Mouse (Mus musculus): ENCODE data around the gene Aifm3.
"Not testable (repeated sequence)": the region's sequence is repeated elsewhere in the genome, so short reads cannot be mapped to it uniquely, and the experiment has no call there.

Gene Aifm3

DNA sequence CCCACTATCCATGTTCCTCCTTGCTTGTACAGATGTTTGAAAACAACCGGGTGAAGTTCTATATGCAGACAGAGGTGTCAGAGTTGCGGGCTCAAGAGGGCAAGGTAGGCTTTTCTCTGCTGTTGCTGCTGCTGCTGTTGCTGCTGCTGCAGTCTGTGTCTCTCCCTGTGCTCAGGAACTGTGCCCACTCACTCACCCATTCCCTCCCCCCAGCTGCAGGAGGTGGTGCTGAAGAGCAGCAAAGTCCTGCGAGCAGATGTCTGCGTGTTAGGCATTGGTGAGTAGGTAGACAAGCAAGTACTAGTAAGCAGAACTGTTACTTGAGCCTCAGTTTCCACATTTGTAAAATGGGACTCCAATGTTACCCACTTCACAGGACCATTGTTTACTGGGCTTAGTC is 13.3 kb downstream of the Aifm3 start:
- DNase-seq, result no peak

DNA sequence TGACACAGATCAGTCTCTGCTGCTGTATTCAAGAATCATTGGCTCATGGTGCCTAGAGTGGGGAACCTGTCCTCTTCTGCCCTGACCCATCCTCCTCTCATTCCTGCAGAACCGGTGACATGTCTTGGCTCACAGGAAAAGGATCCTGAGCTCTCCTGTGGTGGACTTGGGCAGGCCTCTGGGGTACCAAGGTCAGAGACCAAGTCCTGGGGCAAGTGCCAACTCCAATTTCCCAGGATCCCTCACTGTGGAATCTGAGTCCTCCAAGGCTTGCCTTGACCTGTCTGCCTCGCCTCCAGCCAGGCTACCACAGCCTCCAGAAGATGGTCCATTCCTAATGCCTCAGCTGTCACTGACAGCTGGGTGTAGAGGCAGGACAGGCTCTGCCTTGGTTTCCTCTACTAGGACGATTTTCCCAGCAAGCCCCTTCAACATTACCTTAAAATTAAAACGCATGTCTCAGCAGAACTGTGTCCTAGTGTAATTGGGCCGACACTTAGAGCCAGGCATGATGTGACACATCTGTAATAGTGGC is 17.7 kb downstream of the Aifm3 start:
- no peak for DNase-seq

DNA sequence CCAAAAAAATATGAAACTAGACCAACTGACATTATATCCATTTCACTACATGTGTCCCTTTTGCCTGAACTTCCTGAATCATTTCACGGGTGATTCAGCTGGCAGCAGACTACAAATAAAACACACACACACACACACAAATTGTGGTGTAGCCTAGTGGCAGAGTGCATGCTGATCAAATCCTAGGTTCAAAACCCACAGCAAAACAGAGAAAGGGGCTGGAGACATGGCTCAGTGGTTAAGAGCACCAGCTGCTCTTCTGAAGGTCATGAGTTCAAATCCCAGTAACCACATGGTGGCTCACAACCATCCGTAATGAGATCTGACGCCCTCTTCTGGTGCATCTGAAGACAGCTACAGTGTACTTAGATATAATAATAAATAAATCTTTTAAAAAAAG is 18.6 kb downstream of the Aifm3 start:
- not testable (repeated sequence) for DNase-seq

DNA sequence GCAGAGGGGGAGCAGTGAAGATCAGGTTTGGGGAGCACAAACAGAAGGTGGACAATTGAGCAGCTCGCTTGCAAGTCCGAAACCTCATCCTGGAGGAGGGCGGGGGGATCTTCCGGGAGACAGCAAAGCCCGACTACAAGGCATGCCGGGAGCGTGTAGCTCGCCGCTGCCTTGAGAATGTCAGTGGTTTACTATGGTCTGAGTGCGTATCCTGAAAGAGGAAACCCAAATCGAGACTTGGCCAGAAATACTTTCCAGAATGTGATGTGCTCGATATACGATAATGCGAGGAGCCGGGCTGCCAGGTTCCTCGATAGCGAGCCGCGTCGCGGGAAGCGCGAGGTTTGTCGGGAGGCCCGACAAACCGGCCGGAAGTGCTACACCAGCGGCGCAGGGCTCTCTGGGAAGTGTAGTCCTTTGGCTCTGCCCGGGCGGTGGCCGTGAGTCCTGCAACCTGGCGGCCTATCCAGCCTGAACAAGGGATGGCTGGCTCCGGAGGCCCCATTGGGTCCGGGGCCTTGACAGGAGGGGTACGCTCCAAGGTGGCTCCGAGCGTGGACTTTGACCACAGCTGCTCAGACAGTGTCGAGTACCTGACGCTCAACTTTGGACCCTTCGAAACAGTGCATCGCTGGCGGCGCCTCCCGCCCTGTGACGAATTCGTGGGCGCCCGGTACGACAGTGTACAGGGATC is 19.3 kb downstream of the Aifm3 start, which contains the start of gene Lztr1:
TSS of gene Lztr1 (plus strand) at position 143 of the 694 bp plus-strand sequence.
- DNase-seq, result peak; percentile 85

DNA sequence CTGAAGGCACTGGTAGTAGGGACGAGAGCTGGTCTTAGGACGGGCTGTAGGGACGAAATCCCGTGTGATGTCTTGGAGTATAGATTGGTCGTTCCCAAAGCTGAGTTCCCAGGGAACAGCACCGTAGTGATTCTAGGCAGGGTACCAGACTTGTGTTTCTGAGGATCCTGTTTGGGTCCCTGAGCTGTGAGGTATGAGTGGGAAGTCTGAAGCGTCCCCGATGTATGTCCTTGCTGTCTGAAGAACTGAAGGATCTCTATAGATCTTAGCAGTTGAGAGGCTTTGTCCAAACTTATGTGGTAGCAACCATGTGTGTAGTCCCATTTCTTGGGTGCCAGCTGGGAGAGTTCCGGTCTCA is 19.8 kb downstream of the Aifm3 start:
- no peak for DNase-seq

DNA sequence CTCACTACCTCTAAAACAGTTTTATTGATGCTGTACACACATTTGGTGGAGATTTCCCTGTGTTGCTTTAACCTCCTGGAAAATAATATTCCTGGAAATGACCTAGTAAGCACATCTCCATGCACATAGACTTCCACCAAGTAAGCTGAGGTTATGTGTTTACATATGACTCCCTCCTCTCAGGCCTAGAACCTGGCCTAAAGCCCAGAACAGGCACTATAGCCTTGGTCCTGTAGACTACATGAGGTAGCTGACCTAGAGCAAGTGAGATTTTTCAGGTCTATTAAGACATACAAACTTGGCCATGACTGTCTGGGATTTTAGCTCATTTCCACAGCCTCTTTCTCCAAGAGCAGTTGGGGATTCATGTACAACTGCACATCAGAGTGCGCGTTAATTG is 20.7 kb downstream of the Aifm3 start:
- no peak for DNase-seq

DNA sequence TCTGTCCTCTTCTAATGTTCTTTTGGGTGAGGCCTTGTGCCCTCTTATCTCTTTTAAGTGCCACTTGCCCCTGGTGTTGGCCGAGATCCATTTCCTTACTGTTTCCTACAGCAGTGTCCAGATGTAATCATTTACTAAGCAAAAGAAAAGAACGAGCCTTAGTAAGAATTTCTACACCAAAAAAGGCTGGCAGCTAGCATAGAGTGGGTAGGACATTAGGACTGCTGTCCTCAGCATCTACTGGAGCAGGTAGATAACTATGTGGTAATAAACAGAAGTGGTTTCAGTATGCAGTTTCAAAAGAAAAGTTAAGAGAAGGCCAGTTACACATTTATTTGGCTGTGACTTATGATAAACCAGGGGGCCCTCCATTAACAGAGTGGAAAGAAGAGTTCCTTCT is 21.3 kb downstream of the Aifm3 start:
- DNase-seq, result no peak

DNA sequence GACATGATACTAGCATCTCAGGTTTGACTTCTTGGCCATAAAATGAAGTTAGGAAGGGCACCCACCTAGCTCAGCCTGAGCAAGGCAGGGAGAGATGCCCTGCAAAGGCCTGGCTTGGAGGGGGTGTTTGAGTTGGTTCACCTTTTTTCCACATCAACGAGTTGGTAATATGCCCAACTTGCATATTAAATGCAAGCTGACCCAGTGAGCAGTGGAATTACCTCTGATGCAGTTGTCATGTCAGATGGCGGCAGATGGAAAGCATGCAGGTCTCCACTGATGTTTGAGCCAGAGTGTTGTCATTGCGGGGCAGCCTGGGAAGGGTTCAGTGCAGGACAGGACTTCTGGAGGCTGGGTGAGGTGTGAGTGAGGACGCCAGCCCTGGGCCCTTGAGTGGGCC is 22.0 kb downstream of the Aifm3 start:
- DNase-seq, result no peak

DNA sequence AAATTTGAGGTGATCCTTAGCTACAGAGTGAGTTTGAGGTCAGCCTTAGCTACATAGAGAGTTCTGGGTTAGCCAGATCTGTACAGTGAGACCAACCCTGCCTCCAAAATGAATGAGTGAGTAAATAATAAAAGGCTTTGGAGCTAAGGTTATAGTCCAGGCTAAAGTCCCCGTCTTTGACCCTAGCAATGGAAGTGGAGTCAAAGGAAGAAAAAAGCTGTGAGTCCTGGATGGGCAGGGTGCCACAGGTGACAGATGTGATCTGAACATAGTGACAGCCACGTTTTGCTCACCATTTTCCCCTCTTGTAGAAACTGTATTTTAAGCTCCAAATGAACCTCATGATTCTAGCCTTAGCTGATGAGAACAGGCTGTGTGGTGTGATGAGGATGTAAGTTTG is 29.5 kb downstream of the Aifm3 start:
- DNase-seq, result no peak

DNA sequence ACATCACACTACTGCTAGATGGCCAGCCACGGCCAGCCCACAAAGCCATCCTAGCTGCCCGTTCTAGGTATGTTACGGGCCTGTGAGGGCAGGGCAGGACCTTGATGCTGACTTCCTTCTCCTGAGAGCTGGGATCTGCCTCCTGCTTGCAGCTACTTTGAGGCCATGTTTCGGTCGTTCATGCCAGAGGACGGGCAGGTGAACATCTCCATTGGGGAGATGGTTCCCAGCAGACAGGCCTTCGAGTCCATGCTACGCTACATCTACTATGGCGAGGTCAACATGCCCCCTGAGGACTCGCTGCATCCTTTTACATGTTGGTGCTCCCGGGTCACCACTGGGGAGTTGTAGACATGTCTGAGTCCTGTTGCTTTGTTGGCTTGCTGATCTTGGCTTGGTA is 34.7 kb downstream of the Aifm3 start:
- peak; percentile 3 for DNase-seq

DNA sequence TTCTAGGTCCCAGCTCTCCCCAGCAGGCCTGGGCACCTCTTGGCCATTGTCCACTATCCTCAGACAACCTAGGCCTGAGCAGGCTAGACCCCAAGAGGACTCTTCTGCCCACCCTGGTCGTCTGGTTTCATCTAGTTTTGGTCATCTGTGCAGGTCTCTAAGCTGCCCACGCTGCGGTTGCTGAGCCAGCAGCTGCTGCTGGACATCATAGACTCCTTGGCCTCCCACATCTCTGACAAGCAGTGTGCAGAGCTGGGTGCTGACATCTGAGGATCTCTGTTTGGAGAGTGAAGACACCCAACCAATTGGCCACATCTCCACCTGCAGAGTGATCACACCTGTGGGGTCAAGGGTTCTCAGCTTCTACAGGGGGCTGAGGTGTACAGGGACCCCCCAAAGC is 36.1 kb downstream of the Aifm3 start:
- no peak for DNase-seq

DNA sequence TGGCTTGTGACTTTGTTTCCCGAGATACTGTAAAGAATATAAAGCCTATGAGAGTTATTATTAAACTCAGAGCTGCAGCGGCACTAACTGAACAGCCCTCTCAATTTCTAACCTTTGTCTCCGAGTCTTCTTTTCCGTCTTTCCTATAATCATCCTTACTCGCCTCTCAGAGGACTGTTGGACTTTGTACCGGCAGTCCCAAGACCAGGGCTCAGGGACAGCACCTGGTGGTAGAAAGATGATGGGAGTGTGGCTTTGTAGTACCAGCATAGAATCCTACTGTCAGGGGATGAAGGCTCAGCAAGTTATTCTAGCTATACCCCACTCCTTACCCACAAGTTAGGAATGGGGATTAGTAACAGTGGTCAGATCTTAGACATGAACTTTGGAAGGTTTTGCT is 36.8 kb downstream of the Aifm3 start:
- DNase-seq, result no peak

DNA sequence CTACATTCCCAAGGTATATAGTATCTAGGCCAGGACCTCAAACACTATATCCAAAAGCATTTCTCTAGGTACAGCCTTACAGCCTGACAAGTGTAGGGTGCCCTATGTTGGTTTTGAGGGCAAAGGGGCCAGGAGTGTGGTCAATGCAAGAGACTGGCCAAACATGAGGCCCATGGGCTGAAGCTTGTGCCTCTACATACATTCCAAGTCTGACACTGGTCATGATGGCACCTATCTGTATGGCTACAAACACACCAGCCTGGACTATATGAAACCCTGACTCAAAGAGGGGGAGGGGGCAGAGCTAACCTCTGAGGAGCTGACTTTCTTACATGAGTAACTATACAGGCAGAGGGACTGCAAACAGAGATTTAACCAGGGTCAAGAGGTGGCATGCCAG is 38.2 kb downstream of the Aifm3 start:
- DNase-seq, result no peak

DNA sequence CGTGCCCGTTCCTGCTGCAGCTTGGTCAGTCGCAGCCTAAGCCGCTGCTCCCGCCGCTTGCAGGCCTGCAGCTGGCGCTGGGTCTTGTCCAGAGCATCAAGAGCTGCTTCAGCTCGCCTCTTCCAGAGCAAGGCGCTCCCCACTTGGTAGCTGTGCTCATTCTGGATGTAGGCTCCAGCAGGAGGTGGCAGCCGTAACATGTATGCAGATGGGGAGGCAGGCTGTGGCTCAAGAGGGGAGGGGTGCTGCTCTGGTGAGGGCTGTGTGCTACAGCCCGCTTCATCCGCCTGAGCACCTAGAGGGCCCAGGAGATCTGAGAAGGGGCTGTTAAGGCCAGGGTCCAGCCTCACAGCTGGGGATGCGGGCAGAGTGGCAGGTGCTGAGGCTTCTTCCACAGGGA is 38.9 kb downstream of the Aifm3 start:
- DNase-seq, result no peak

DNA sequence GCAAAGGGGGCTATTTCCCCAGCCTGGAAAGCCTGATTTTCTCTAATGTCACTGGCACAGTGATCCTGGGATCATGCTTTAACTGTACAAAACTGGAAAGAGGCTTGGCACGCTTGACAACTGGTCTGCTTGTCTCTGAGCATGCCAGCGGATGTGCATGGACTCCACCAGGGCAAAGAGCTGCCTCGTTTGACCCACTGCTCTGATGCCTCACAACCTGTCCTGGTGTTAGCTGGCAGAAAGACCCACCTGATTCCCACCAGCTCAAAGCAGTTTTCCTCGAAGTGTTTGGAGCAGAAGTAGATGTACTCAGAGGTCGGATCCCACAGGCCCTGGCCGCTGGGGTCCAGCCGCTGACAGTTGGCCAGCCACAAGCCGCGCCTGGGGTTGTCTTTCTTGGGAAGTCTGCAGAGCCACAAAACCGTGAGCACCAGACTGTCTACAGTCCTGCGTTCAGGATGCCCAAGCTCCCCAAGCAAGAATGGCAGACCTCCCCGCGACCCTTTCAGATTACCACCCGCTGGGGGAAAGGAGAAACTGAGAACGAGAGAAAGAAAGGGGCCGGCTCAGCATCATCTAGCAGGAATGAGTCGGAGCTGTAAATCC is 40.7 kb downstream of the Aifm3 start:
- DNase-seq, result no peak

DNA sequence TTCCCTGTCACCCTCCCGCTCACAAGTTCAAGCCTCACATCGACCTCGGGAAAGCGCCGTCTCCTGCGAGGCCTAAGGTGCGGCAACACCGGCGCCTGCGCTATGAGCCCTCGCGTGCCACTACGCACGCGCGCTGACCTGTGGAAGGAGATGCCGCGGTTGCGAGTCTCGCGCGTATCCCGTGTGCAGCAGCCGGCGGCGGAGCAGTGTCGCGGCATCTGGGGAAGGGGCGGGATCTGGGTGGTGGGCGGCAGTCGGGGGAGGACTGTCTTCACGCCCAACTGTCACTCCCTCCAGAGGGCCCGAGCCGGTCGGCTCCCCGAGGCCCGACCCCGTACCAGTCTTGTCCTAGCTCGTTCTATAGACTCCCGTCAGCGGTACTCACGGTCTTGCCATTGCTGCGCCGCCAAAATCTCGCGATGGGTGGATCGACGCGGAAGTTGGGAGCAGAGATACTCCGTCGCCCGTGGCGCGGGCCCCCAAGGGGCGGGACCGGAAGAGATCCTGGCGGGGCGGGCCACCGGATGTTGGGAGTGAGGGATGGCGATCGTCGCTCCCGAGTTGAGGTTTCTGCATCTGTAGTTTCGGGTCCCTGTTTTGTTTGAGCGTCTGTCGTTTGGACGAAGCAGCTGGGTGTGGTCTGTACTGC is 41.4 kb downstream of the Aifm3 start, which contains the start of gene Thap7:
TSS of gene Thap7 (minus strand) at position 497 of the 649 bp plus-strand sequence.
- peak; percentile 94 for DNase-seq

DNA sequence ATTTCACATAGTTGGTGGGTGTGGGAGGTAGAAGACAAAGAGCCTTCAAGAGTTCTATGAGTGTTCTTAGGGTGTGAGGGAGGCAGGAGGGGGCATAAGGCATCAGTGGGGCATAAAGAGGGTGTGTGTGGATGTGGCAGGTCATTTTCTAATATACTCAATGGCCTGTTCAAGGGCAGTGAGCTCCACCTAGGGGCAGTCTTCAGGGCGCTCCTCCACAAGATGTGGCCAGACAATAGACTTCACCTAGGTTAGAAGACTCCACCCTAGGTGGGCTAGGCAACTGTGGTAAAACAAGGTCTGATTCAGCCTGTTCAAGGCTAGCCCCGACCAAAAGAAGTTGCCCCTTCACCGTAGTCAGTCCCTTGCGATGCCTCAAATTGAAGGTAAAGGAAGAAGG is 42.9 kb downstream of the Aifm3 start:
- no peak for DNase-seq

DNA sequence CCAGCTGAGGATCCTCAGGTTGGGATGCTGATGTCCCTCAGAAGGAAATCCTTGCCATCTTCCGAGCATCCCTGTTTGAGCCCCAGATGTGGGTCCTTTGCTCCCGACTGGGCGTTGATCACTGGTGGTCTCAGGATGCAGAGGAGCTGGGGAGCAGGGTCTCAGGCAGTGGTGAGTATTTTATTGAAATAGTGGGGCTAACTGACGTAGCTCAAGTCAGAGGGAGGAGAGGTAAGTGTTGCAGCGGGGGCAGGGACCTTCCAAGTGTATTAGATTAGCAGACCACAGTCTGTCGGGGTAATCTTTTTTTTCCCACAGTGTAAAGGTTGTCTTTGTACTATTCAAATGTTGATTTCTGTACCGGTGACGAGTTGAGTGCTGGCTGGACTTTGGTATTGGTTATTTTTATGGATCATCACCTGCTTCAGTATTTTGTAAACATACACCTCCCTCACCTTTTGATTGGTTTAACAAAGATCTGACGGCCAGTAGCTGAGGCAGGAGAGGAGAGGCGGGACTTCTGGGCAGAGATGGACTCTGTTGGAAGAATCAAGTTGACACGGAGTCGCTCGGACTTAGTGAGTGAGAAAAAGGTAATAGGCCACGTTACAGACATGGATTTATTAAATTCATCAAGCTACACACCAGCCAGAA is 43.4 kb downstream of the Aifm3 start:
- DNase-seq, result no peak

DNA sequence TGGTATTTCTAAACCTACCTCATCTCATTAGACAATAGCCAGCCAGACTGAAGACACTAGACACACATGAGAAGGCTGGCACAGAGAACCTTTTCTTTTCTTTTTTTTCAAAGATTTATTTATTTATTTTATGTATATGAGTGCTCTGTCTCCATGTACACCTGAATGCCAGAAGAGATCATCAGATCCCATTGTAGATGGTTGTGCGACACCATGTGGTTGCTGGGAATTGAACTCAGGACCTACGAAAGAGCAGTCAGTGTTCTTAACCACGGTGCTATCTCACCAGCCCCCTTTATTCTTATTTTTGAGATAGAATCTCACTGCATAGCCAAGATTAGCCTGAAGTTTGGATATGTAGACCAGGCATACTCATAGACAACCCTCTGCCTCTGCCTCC is 47.2 kb downstream of the Aifm3 start:
- no peak for DNase-seq

DNA sequence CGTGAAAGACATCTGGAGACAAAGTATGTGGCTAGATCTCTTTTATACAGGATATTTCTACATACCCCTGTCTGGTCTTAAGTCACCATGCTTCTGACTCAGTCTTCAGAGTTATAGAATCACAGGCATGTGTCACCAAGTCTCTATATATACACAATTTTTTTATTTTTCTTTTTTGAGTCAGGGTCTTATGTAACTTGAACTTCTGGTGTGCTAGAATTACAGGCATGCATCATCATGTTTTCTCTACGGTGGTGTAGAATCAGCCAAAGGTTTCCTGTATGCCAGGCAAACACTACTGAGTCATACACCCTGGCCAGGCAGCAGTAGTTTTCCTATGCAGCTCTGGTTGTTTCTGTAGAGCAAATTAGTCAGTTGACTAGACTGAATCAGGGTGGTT is 53.2 kb downstream of the Aifm3 start:
- no peak for DNase-seq

DNA sequence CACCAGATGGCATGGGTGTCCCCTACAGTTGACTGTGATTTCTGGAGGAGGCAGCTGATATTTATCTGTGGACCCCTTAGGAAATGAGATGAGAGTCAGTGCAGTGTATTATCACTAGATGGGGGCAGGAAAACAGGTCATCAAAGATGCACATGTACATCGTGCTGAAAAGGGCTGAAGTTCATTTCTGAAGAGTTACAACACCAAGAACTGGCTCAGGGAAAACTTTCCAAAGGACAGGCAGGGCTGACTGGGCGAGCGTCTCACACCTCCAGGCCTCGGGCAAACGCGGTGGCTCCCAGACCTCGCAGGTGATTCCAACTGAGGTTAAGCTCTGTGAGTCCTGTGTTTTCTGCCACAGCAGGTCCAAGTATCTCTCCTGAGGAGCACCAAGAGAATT is 63.4 kb downstream of the Aifm3 start:
- DNase-seq, result no peak

DNA sequence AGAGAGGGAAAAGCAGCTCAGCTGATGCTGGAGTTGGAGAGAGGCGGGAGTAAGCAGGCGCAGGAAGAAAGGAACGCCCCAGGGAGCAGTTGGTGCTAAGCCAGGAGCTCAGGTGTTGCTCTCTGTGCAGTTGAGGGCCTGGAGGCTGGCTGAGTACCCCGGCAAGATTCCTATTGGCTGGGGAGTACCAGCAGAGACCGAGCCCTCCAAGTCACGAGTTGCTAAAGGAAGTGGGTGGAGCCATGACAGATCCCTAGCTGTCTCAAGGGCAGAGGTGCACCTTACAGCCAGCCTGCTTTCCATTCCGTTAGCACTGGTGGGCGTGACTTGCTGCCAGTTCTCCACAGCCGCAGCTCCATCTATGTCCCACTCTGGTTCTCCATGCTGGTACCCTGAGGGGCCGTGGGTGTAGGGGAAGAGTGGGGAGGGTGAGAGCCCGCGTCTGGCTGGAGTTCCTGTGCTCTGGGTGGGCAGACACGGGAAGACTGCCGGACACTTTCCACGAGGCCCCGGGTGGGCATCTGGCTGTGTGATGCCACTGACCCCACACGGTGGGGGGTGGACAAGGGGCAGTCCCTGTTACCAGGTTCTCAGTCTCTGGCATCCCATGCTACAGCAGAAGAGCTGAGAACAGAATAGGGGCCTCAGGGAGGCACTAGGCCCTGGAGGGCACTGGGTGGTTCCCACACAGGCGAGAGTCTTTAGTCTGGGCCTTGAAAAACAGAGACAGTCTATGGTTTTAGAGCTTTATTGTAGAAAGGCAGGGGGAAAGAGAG is 64.7 kb downstream of the Aifm3 start:
- no peak for DNase-seq

DNA sequence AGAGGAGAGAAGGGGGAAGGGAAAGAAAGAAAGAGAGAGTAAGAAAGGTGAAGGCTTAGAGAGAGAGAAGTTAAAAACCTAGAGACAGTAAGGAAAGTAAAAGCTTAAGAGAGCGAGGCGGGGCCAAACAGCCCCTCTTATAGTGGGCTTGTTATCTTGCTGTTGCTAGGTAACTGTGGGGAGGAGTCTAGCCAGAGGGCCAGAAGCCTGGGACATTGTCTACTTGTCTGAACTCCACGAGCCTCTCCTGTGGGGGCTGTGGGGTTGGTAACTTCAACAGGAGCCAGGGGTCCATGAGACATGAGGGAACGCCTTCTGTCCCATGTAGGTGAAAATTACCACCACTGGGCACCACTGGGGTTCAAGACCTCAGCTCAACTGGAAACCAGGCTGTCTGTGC is 65.3 kb downstream of the Aifm3 start:
- DNase-seq, result not testable (repeated sequence)

Data from cerebellum, adult 11 months (tissue).